Mouse (Mus musculus): ENCODE data around the gene Lclat1. TPM values are rescaled to one million over a fixed set of nuclear protein-coding genes. Genes with fewer than 3 reads are reported as not detected.

Gene Lclat1
- polyA plus RNA-seq, 1 experiment, result 2.0 TPM

DNA sequence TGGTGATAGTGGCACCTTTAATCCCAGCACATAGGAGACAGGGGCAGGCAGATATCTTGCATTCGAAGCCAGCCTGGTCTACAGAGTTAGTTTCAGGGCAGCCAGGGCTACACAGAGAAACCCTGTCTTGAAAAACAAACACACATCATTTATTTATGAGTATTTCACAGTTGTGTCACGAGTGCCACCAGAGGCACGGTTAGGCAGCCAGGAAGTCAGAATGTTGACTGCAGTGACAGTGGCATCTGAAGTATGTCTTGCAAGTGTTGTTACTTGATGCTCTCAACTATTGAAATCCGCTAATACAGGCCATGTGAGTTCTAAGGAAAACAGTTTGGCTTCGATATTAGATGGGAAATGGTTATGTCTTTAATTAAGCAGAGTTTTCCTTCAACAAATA is 67.9 kb downstream of the Lclat1 start:
- WGBS, result 81% methylated on average over 5 of the region's 5 CpGs
- no peaks in the 10 kb centered on the region for H3K4me1 ChIP-seq (ENCODE audit: control insufficient read depth, insufficient read depth, low read length)
- no peak overlapping the region for H3K4me3 ChIP-seq (replicated peaks; ENCODE audit: control insufficient read depth, low read depth, low read length)
- TF ChIP-seq CTCF (IDR thresholded peaks at IDR 0.05; ENCODE audit: control insufficient read depth, insufficient read depth, low read length), result no peak
- no peak for TF ChIP-seq POLR2A (IDR thresholded peaks at IDR 0.05; ENCODE audit: borderline replicate concordance, control insufficient read depth, low read depth, low read length)
- H3K27ac ChIP-seq (ENCODE audit: control insufficient read depth, insufficient read depth, low read depth, low read length, poor library complexity), result no peak overlapping the region

DNA sequence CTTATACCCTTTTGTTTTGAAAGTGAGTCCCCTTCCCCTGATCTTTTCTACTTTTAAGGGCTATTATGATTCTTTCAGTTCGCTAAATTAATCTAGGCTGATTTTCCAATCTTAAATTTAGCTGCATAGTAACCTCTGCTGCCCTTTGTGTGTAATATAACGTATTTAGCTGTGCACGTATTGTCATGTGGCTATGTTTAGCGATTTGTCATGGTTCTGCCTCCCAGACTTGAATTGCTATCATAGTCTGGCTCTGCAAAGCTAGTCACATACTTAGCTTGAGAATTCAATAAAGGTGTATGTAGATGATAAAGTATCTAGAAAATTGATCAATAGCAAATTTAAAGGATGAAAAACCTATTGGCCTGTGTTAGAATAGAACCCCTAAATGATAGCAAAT is 69.3 kb downstream of the Lclat1 start:
- 81% methylated on average over 4 of the region's 4 CpGs for WGBS
- H3K4me1 ChIP-seq (ENCODE audit: control insufficient read depth, insufficient read depth, low read length), result no peaks in the 10 kb centered on the region
- TF ChIP-seq CTCF (IDR thresholded peaks at IDR 0.05; ENCODE audit: control insufficient read depth, insufficient read depth, low read length) (no peak), POLR2A (IDR thresholded peaks at IDR 0.05; ENCODE audit: borderline replicate concordance, control insufficient read depth, low read depth, low read length) (no peak)
- no peak overlapping the region for H3K27ac ChIP-seq (ENCODE audit: control insufficient read depth, insufficient read depth, low read depth, low read length, poor library complexity)
- H3K4me3 ChIP-seq (replicated peaks; ENCODE audit: control insufficient read depth, low read depth, low read length), result no peak overlapping the region

DNA sequence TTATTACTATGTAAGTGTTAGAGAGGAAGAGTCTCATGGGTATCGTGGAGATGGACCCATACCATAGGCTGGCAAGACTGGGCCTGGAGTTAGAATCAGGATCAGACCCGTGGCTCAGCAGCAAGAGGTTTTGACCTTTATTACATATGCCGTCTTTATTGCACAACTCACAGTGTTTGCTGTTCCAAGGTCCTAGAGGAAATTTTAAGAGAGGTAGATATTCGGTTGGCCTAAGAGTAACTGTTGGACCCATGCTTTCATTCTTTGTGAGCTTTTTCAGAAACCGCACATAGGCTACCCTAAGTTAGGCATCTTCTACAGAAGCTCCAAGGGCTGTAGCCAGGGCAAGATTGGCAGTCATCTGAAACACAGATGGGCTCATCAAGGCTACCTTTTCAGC is 79.1 kb downstream of the Lclat1 start:
- WGBS, result 74% methylated on average over 5 of the region's 5 CpGs
- H3K27ac ChIP-seq (ENCODE audit: control insufficient read depth, insufficient read depth, low read depth, low read length, poor library complexity), result no peak overlapping the region

DNA sequence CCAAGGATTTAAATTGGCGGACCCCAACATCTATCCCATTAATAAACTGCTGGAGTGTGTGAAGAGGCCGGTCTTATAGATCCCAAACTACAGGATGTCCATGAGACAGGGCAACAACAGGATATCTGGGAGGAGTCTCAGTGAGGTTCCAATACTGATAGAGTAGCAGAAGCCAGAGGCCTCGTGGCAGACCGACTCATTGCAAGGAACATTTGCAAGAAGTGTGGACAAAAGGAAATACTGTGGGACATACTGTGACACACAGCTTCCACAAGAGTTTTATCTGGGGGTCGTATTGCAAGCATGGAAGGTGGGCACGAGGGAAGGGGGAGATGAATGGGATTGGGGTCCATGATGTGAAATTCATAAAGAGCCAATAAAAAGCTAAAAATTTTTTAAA is 86.4 kb downstream of the Lclat1 start:
- no peak overlapping the region for H3K4me3 ChIP-seq (replicated peaks; ENCODE audit: control insufficient read depth, low read depth, low read length)
- H3K27ac ChIP-seq (ENCODE audit: control insufficient read depth, insufficient read depth, low read depth, low read length, poor library complexity), result no peak overlapping the region
- TF ChIP-seq POLR2A (IDR thresholded peaks at IDR 0.05; ENCODE audit: borderline replicate concordance, control insufficient read depth, low read depth, low read length) (no peak), CTCF (IDR thresholded peaks at IDR 0.05; ENCODE audit: control insufficient read depth, insufficient read depth, low read length) (no peak)
- H3K4me1 ChIP-seq (ENCODE audit: control insufficient read depth, insufficient read depth, low read length), result peaks cover 2% of the 10 kb centered on the region; the same call in 1 of the 2 replicates
- 80% methylated on average over 6 of the region's 6 CpGs for WGBS

More for the DNA sequence above, 79.1 kb downstream of the Lclat1 start:
- TF ChIP-seq CTCF (IDR thresholded peaks at IDR 0.05; ENCODE audit: control insufficient read depth, insufficient read depth, low read length), result no peak
- TF ChIP-seq POLR2A (IDR thresholded peaks at IDR 0.05; ENCODE audit: borderline replicate concordance, control insufficient read depth, low read depth, low read length), result no peak
- no peak overlapping the region for H3K4me3 ChIP-seq (replicated peaks; ENCODE audit: control insufficient read depth, low read depth, low read length)
- H3K4me1 ChIP-seq (ENCODE audit: control insufficient read depth, insufficient read depth, low read length), result no peaks in the 10 kb centered on the region

DNA sequence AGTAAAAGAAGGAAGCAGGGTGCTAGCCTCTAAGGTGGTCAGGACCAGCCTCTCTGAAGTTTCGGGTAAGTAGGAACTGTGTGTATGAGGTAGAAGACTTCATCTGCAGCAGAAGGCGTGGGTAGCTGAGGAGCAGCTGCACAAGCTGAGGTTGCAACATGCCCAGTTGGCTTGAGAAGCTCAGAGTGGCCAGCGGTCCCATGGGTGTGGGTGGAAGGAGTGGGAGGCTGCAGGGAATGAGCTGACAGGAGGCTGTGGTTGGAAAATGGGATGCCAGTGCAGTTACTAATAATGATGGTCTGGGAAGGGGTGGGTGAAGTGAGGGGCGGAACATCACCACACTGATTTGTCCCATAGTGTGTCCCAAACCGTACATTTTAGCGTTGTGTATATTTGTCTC is 86.8 kb downstream of the Lclat1 start:
- Histone ChIP-seq H3K4me3 (replicated peaks; ENCODE audit: control insufficient read depth, low read depth, low read length) (no peak overlapping the region), H3K27ac (ENCODE audit: control insufficient read depth, insufficient read depth, low read depth, low read length, poor library complexity) (no peak overlapping the region), H3K4me1 (ENCODE audit: control insufficient read depth, insufficient read depth, low read length) (peaks cover 2% of the 10 kb centered on the region; the same call in 1 of the 2 replicates)
- TF ChIP-seq CTCF (IDR thresholded peaks at IDR 0.05; ENCODE audit: control insufficient read depth, insufficient read depth, low read length), result no peak
- no peak for TF ChIP-seq POLR2A (IDR thresholded peaks at IDR 0.05; ENCODE audit: borderline replicate concordance, control insufficient read depth, low read depth, low read length)
- WGBS, result 75% methylated on average over 6 of the region's 6 CpGs

DNA sequence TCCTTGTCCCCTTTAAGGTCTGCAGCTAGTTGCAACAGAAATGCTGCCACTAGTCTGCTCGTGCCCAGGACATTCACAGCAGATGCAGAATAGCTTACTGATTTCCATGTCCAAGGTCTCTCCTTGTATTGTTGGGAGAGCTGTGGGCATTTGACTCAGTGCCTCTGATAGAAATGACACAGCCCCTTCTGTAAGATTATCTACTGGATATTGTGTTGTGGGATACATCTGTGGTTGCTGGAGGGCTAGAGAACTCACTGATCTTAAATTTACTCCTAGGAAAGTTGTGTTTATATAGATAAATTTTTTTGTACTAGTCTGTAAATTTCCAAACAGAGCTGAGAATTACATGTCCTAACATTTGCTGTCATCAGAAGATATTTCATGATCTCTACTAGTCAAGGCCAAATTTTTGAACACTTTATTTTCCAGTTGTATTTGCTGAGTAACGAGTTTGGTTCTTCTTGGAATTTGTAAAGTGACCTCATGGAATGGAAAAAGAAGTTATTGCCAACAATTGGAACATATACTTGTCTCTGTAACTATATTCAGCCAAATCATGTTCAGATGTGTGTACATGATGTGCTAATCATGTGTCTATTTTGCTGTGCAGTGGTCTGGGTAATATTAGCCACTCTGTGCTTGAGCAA is 87.4 kb downstream of the Lclat1 start:
- Histone ChIP-seq H3K4me1 (ENCODE audit: control insufficient read depth, insufficient read depth, low read length) (peaks cover 2% of the 10 kb centered on the region; the same call in 1 of the 2 replicates), H3K4me3 (replicated peaks; ENCODE audit: control insufficient read depth, low read depth, low read length) (no peak overlapping the region), H3K27ac (ENCODE audit: control insufficient read depth, insufficient read depth, low read depth, low read length, poor library complexity) (no peak overlapping the region)
- 72% methylated on average over 2 of the region's 2 CpGs for WGBS
- TF ChIP-seq CTCF (IDR thresholded peaks at IDR 0.05; ENCODE audit: control insufficient read depth, insufficient read depth, low read length), result no peak
- no peak for TF ChIP-seq POLR2A (IDR thresholded peaks at IDR 0.05; ENCODE audit: borderline replicate concordance, control insufficient read depth, low read depth, low read length)

DNA sequence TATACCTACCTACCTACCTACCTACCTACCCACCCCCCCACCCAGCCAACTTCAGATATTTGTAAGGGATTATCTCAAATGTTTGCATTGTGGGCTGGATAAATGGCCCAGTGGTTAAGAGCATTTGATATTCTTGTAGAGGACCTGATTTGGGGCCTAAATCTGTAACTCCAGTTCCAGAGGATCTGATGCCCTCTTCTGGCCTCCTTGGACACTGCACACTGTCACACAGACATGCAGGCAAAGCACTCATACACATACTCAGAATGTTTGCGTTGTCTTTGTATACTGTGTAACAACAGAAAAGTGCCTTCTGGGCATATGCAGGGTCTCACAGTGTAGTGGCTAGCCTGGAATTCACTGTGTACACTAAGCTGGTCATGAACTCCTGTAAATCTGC is 88.4 kb downstream of the Lclat1 start:
- TF ChIP-seq POLR2A (IDR thresholded peaks at IDR 0.05; ENCODE audit: borderline replicate concordance, control insufficient read depth, low read depth, low read length), result no peak
- peak; percentile 48 for TF ChIP-seq CTCF (IDR thresholded peaks at IDR 0.05; ENCODE audit: control insufficient read depth, insufficient read depth, low read length)
- WGBS, result 97% methylated on average over 1 of the region's 1 CpGs
- Histone ChIP-seq H3K27ac (ENCODE audit: control insufficient read depth, insufficient read depth, low read depth, low read length, poor library complexity) (no peak overlapping the region), H3K4me3 (replicated peaks; ENCODE audit: control insufficient read depth, low read depth, low read length) (no peak overlapping the region), H3K4me1 (ENCODE audit: control insufficient read depth, insufficient read depth, low read length) (peaks cover 2% of the 10 kb centered on the region; the same call in 1 of the 2 replicates)

DNA sequence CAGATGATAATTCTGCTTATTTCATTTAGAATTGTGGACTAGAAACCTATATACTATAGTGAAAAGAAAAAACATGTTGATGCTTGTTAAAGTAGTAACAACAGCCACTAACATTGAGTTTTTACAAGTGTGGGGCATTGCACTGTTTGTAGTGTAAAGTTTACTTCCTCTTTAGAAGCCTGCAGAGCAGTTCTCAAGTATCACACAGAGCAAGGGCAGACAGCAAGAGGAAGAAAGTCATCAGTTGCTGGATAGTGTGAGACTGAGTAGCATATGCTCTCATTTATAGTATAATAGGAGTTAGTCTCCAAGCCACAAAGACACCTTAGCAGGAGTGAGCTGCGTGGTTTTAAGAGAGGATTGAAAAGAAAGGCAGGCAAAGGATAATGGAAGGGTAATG is 89.9 kb downstream of the Lclat1 start:
- WGBS, result 10% methylated on average over 1 of the region's 1 CpGs
- no peak for TF ChIP-seq POLR2A (IDR thresholded peaks at IDR 0.05; ENCODE audit: borderline replicate concordance, control insufficient read depth, low read depth, low read length)
- no peak for TF ChIP-seq CTCF (IDR thresholded peaks at IDR 0.05; ENCODE audit: control insufficient read depth, insufficient read depth, low read length)
- no peak overlapping the region for H3K4me3 ChIP-seq (replicated peaks; ENCODE audit: control insufficient read depth, low read depth, low read length)
- peaks cover 2% of the 10 kb centered on the region; the same call in 1 of the 2 replicates for H3K4me1 ChIP-seq (ENCODE audit: control insufficient read depth, insufficient read depth, low read length)
- H3K27ac ChIP-seq (ENCODE audit: control insufficient read depth, insufficient read depth, low read depth, low read length, poor library complexity), result no peak overlapping the region

DNA sequence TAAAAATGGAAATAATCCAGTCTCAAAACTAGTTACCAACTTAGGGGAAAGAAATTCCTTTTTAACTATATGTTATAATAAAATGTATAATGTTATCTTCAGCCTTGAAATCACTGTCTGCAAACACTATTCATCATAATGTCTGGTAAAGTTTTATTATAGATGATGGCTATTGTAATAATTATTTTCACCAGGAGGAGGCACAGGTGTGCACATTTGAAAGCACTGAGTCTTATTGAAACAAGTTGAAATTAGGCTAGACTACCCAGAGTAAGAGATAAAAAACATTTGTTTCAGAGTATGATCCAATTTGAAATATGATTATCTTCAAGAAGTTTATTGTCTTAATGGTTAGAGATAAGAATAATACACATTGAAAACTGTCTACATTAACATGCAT is 91.6 kb downstream of the Lclat1 start:
- no peak overlapping the region for H3K4me3 ChIP-seq (replicated peaks; ENCODE audit: control insufficient read depth, low read depth, low read length)
- H3K4me1 ChIP-seq (ENCODE audit: control insufficient read depth, insufficient read depth, low read length), result peaks cover 2% of the 10 kb centered on the region; the same call in 1 of the 2 replicates
- no peak overlapping the region for H3K27ac ChIP-seq (ENCODE audit: control insufficient read depth, insufficient read depth, low read depth, low read length, poor library complexity)
- TF ChIP-seq CTCF (IDR thresholded peaks at IDR 0.05; ENCODE audit: control insufficient read depth, insufficient read depth, low read length) (no peak), POLR2A (IDR thresholded peaks at IDR 0.05; ENCODE audit: borderline replicate concordance, control insufficient read depth, low read depth, low read length) (no peak)

All from bone marrow, adult 2 months (tissue).